11 mouse cellular contexts compared by ENCODE assay signal in genomic region chr1:113992488-113992887, GRCm38 (mm10).
"Had no signal": no experiment of that assay in that cellular context is flagged by ENCODE, and none has a peak within 500 bp of the region (broad histone marks: within the 10 kb centered on the region; RNA-seq: fewer than 3 reads in every experiment).

No protein-coding gene starts in this region.

- H3K4me3 ChIP-seq: intestine, embryonic 15.5 days; limb, embryonic 12.5 days; liver, embryonic 13.5 days; lung, embryonic 15.5 days; midbrain, embryonic 13.5 days; stomach, embryonic 15.5 days had no signal

- H3K9ac ChIP-seq: intestine, embryonic 15.5 days; limb, embryonic 12.5 days; liver, embryonic 13.5 days; liver, postnatal 0 days; lung, embryonic 15.5 days; midbrain, embryonic 13.5 days; stomach, embryonic 15.5 days had no signal

- DNase-seq: kidney, adult 18-20 months; kidney, postnatal 10 days; liver; liver, embryonic 13.5 days; liver, postnatal 0 days; thymus, postnatal 36 days had no signal

- H3K27ac ChIP-seq: intestine, embryonic 15.5 days; limb, embryonic 12.5 days; liver, embryonic 13.5 days; lung, embryonic 15.5 days; midbrain, embryonic 13.5 days; stomach, embryonic 15.5 days had no signal

- H3K9me3 ChIP-seq: intestine, embryonic 15.5 days; limb, embryonic 12.5 days; liver, embryonic 13.5 days; lung, embryonic 15.5 days; midbrain, embryonic 13.5 days; stomach, embryonic 15.5 days had no signal

- H3K27me3 ChIP-seq: intestine, embryonic 15.5 days; limb, embryonic 12.5 days; liver, embryonic 13.5 days; lung, embryonic 15.5 days; midbrain, embryonic 13.5 days; stomach, embryonic 15.5 days had no signal

- H3K4me1 ChIP-seq: intestine, embryonic 15.5 days; limb, embryonic 12.5 days; liver, embryonic 13.5 days; lung, embryonic 15.5 days; stomach, embryonic 15.5 days had no signal

- H3K36me3 ChIP-seq: intestine, embryonic 15.5 days; limb, embryonic 12.5 days; liver, embryonic 13.5 days; lung, embryonic 15.5 days; midbrain, embryonic 13.5 days; stomach, embryonic 15.5 days had no signal

- ATAC-seq: intestine, embryonic 15.5 days; liver, postnatal 0 days; midbrain, embryonic 13.5 days had no signal

- H3K4me2 ChIP-seq: intestine, embryonic 15.5 days; limb, embryonic 12.5 days; liver, embryonic 13.5 days; lung, embryonic 15.5 days; midbrain, embryonic 13.5 days; stomach, embryonic 15.5 days had no signal
